Mouse (Mus musculus) induced T-regulatory cell, adult 2 months (primary cell): ENCODE measurements around the gene Tmem126b.

Experiments
- DNase-seq: peaks from one replicate; pipeline ENCODE4 v3.0.0-alpha.2; 2012; ENCODE audit warnings: low read depth

The Tmem126b gene

GRCm38 (mm10) chr7:90475793-90476312 is at the start of gene Tmem126b:
TSS of gene Tmem126b (minus strand) at chr7:90476001.
- DNase-seq, result peak; percentile 99

GRCm38 (mm10) chr7:90512293-90512692 is 36.5 kb upstream of the Tmem126b start:
- DNase-seq, result no peak

- peak; percentile 44 for DNase-seq
Measured at GRCm38 (mm10) chr7:90508124-90508523, 32.3 kb upstream of the Tmem126b start.

- no peak for DNase-seq
Measured at GRCm38 (mm10) chr7:90482607-90483006, 6.8 kb upstream of the Tmem126b start.

- peak; percentile 52 for DNase-seq
Measured at GRCm38 (mm10) chr7:90476313-90477245, 778 bp upstream of the Tmem126b start, which contains the start of gene Dlg2. TSS of gene Dlg2 (plus strand) at chr7:90476672.

- DNase-seq, result peak; percentile 74
Measured at GRCm38 (mm10) chr7:90473511-90473910, 2.3 kb downstream of the Tmem126b start.

GRCm38 (mm10) chr7:90461441-90461840 is 14.4 kb downstream of the Tmem126b start:
- no peak for DNase-seq

- peak; percentile 68 for DNase-seq
Measured at GRCm38 (mm10) chr7:90460930-90461329, 14.9 kb downstream of the Tmem126b start.

- no peak for DNase-seq
Measured at GRCm38 (mm10) chr7:90460330-90460729, 15.5 kb downstream of the Tmem126b start.

- DNase-seq, result no peak
Measured at GRCm38 (mm10) chr7:90457517-90457916, 18.3 kb downstream of the Tmem126b start.

- DNase-seq, result peak; percentile 91
Measured at GRCm38 (mm10) chr7:90456845-90457468, 18.8 kb downstream of the Tmem126b start, which contains the start of gene Tmem126a. TSS of gene Tmem126a (minus strand) at chr7:90457229.

GRCm38 (mm10) chr7:90456149-90456844 is 19.5 kb downstream of the Tmem126b start:
- DNase-seq, result no peak

- DNase-seq, result peak; percentile 61
Measured at GRCm38 (mm10) chr7:90444206-90444605, 31.6 kb downstream of the Tmem126b start.

GRCm38 (mm10) chr7:90443101-90444091 is 32.4 kb downstream of the Tmem126b start:
- DNase-seq, result peak; percentile 83

- DNase-seq, result peak; percentile 99
Measured at GRCm38 (mm10) chr7:90442518-90443080, 33.2 kb downstream of the Tmem126b start, which contains the start of gene Crebzf. TSS of gene Crebzf (plus strand) at chr7:90442729.

GRCm38 (mm10) chr7:90442070-90442469 is 33.7 kb downstream of the Tmem126b start:
- DNase-seq, result no peak

GRCm38 (mm10) chr7:90440044-90440443 is 35.8 kb downstream of the Tmem126b start:
- no peak for DNase-seq

- DNase-seq, result no peak
Measured at GRCm38 (mm10) chr7:90432221-90432620, 43.6 kb downstream of the Tmem126b start.

GRCm38 (mm10) chr7:90427006-90427405 is 48.8 kb downstream of the Tmem126b start:
- no peak for DNase-seq
